Mouse (Mus musculus): Measurements from ENCODE around the gene Ago4. TPM values are rescaled to one million over a fixed set of nuclear protein-coding genes. Genes with fewer than 3 reads are reported as not detected.

The Ago4 gene
- polyA plus RNA-seq, 1 experiment from 2014 or later = 0.97 TPM

- WGBS = 48% methylated on average over 2 of the region's 2 CpGs
Measured at GRCm38 (mm10) chr4:126464892-126465235, 68.4 kb downstream of the Ago4 start.

GRCm38 (mm10) chr4:126464189-126464891, 68.9 kb downstream of the Ago4 start:
- H3K4me3 ChIP-seq (replicated peaks) = no peak overlapping the region
- H3K4me2 ChIP-seq (replicated peaks) = no peak overlapping the region
- H3K9me3 ChIP-seq = no peaks in the 10 kb centered on the region
- no peaks in the 10 kb centered on the region for H3K27me3 ChIP-seq (replicated peaks)
- no peak overlapping the region for H3K9ac ChIP-seq
- H3K4me1 ChIP-seq (replicated peaks) = peaks cover 27% of the 10 kb centered on the region
- WGBS = 39% methylated on average over 4 of the region's 4 CpGs
- no peaks in the 10 kb centered on the region for H3K36me3 ChIP-seq
- H3K27ac ChIP-seq = no peak overlapping the region
- no peak for ATAC-seq

More at GRCm38 (mm10) chr4:126464892-126465235, 68.4 kb downstream of the Ago4 start:
- no peak for ATAC-seq
- no peaks in the 10 kb centered on the region for H3K27me3 ChIP-seq (replicated peaks)
- no peak overlapping the region for H3K27ac ChIP-seq
- no peaks in the 10 kb centered on the region for H3K9me3 ChIP-seq
- H3K4me1 ChIP-seq (replicated peaks) = peaks cover 27% of the 10 kb centered on the region
- no peaks in the 10 kb centered on the region for H3K36me3 ChIP-seq
- H3K4me2 ChIP-seq (replicated peaks) = no peak overlapping the region
- H3K9ac ChIP-seq = no peak overlapping the region
- H3K4me3 ChIP-seq (replicated peaks) = no peak overlapping the region

DNA sequence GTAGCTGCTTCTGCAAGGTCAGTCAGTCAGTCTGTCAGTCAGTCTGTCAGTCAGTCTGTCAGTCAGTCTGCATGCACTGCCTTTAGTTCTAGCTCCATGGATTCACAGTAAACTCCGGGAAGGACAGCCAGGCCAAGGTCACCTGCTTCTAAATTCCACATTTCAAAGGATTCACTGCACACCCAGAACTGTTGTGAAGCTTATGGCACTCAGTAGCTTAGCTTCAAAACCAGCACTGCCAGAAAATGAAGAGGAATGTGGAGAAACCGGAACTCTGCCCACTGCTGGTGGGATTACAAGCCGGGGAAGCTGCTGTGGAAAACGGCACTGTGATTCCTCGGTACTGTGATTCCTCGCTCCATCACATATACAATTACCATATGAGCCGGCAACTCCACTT, 77.8 kb downstream of the Ago4 start:
- Histone ChIP-seq H3K9me3 (no peaks in the 10 kb centered on the region), H3K27ac (no peak overlapping the region), H3K4me2 (replicated peaks) (no peak overlapping the region), H3K4me1 (replicated peaks) (no peaks in the 10 kb centered on the region), H3K9ac (no peak overlapping the region), H3K4me3 (replicated peaks) (no peak overlapping the region), H3K27me3 (replicated peaks) (no peaks in the 10 kb centered on the region), H3K36me3 (peaks cover 21% of the 10 kb centered on the region)
- 87% methylated on average over 7 of the region's 7 CpGs for WGBS
- no peak for ATAC-seq

- ATAC-seq = no peak
- H3K9ac ChIP-seq = no peak overlapping the region
- H3K4me1 ChIP-seq (replicated peaks) = no peaks in the 10 kb centered on the region
- peaks cover 21% of the 10 kb centered on the region for H3K36me3 ChIP-seq
- H3K4me3 ChIP-seq (replicated peaks) = no peak overlapping the region
- no peaks in the 10 kb centered on the region for H3K9me3 ChIP-seq
- no peak overlapping the region for H3K27ac ChIP-seq
- H3K27me3 ChIP-seq (replicated peaks) = no peaks in the 10 kb centered on the region
- no peak overlapping the region for H3K4me2 ChIP-seq (replicated peaks)
- 88% methylated on average over 5 of the region's 5 CpGs for WGBS
Measured at GRCm38 (mm10) chr4:126454547-126455254, 78.6 kb downstream of the Ago4 start.

- ATAC-seq = no peak
- no peaks in the 10 kb centered on the region for H3K4me1 ChIP-seq (replicated peaks)
- H3K9me3 ChIP-seq = no peaks in the 10 kb centered on the region
- no peak overlapping the region for H3K4me2 ChIP-seq (replicated peaks)
- H3K36me3 ChIP-seq = peaks cover 18% of the 10 kb centered on the region
- no peaks in the 10 kb centered on the region for H3K27me3 ChIP-seq (replicated peaks)
- no peak overlapping the region for H3K4me3 ChIP-seq (replicated peaks)
- no peak overlapping the region for H3K9ac ChIP-seq
- no peak overlapping the region for H3K27ac ChIP-seq
- WGBS = 89% methylated on average over 1 of the region's 1 CpGs
Measured at GRCm38 (mm10) chr4:126450268-126450667, 83.0 kb downstream of the Ago4 start.

GRCm38 (mm10) chr4:126447126-126447525, 86.1 kb downstream of the Ago4 start:
- Histone ChIP-seq H3K27ac (no peak overlapping the region), H3K4me3 (replicated peaks) (no peak overlapping the region), H3K9ac (no peak overlapping the region), H3K4me1 (replicated peaks) (no peaks in the 10 kb centered on the region), H3K36me3 (0 out of 2 replicates have a peak, but pooled peaks cover 12% of the 10 kb centered on the region), H3K4me2 (replicated peaks) (no peak overlapping the region), H3K27me3 (replicated peaks) (no peaks in the 10 kb centered on the region), H3K9me3 (no peaks in the 10 kb centered on the region)
- no peak for ATAC-seq
- 83% methylated on average over 7 of the region's 7 CpGs for WGBS

- WGBS = 89% methylated on average over 3 of the region's 3 CpGs
Measured at GRCm38 (mm10) chr4:126444528-126444927, 88.7 kb downstream of the Ago4 start.

More at GRCm38 (mm10) chr4:126444528-126444927, 88.7 kb downstream of the Ago4 start:
- H3K9me3 ChIP-seq = no peaks in the 10 kb centered on the region
- no peaks in the 10 kb centered on the region for H3K27me3 ChIP-seq (replicated peaks)
- H3K4me1 ChIP-seq (replicated peaks) = no peaks in the 10 kb centered on the region
- no peak overlapping the region for H3K9ac ChIP-seq
- no peak overlapping the region for H3K27ac ChIP-seq
- no peak overlapping the region for H3K4me2 ChIP-seq (replicated peaks)
- H3K36me3 ChIP-seq = 0 out of 2 replicates have a peak, but pooled peaks cover 15% of the 10 kb centered on the region
- no peak overlapping the region for H3K4me3 ChIP-seq (replicated peaks)
- ATAC-seq = no peak

Other genes starting within 250 kb of the Ago4 start
- gene Col8a2, start 246.7 kb downstream of the Ago4 start, polyA plus RNA-seq (2015; fragmentation: Nextera tagmentation; extraction: Ambion mirVana) = 7.1 and 8.2 TPM in 2 replicates
- gene Adprhl2, start 211.8 kb downstream of the Ago4 start, polyA plus RNA-seq (2015; fragmentation: Nextera tagmentation; extraction: Ambion mirVana) = 55.4 and 60.7 TPM in 2 replicates
- 7.1 and 7.4 TPM in 2 replicates for gene Tekt2, start 207.8 kb downstream of the Ago4 start, polyA plus RNA-seq (2015; fragmentation: Nextera tagmentation; extraction: Ambion mirVana)
- 10.3 and 10.4 TPM in 2 replicates for gene Ago3, start 103.9 kb downstream of the Ago4 start, polyA plus RNA-seq (2015; fragmentation: Nextera tagmentation; extraction: Ambion mirVana)
- 3.5 and 4.5 TPM in 2 replicates for gene Ago1, start 64.9 kb downstream of the Ago4 start, polyA plus RNA-seq (2015; fragmentation: Nextera tagmentation; extraction: Ambion mirVana)
- 30.0 and 33.0 TPM in 2 replicates for gene Clspn, start 23.5 kb upstream of the Ago4 start, polyA plus RNA-seq (2015; fragmentation: Nextera tagmentation; extraction: Ambion mirVana)
- 1.8 and 2.2 TPM in 2 replicates for gene 5730409E04Rik, start 76.3 kb upstream of the Ago4 start, polyA plus RNA-seq (2015; fragmentation: Nextera tagmentation; extraction: Ambion mirVana)
- gene Psmb2, start 144.2 kb upstream of the Ago4 start, polyA plus RNA-seq (2015; fragmentation: Nextera tagmentation; extraction: Ambion mirVana) = 500 and 522 TPM in 2 replicates
- gene Tfap2e, start 202.8 kb upstream of the Ago4 start, polyA plus RNA-seq (2015; fragmentation: Nextera tagmentation; extraction: Ambion mirVana) = not detected in 2 replicates
- 27.3 TPM in 2 replicates for gene Ncdn, start 220.0 kb upstream of the Ago4 start, polyA plus RNA-seq (2015; fragmentation: Nextera tagmentation; extraction: Ambion mirVana)
- 29.3 and 30.4 TPM in 2 replicates for gene AU040320, start 220.1 kb upstream of the Ago4 start, polyA plus RNA-seq (2015; fragmentation: Nextera tagmentation; extraction: Ambion mirVana)